ENCODE assay signal across 17 mouse cellular contexts in genomic region chr6:13610869-13611268, GRCm38 (mm10).
"Had no signal": no experiment of that assay in that cellular context is flagged by ENCODE, and none has a peak within 500 bp of the region (broad histone marks: within the 10 kb centered on the region; RNA-seq: fewer than 3 reads in every experiment).

No protein-coding gene starts in this region.

- H3K9ac ChIP-seq: kidney, embryonic 15.5 days; limb, embryonic 12.5 days; liver, embryonic 14.5 days; midbrain, embryonic 15.5 days; neural tube, embryonic 13.5 days had no signal

- H3K9me3 ChIP-seq: kidney, embryonic 15.5 days; limb, embryonic 12.5 days; megakaryocyte, embryonic 14.5 days; midbrain, embryonic 15.5 days; neural tube, embryonic 13.5 days had no signal

- H3K27me3 ChIP-seq: kidney, embryonic 15.5 days; limb, embryonic 12.5 days; megakaryocyte, embryonic 14.5 days; midbrain, embryonic 15.5 days; neural tube, embryonic 13.5 days had no signal

- H3K27ac ChIP-seq: kidney, embryonic 15.5 days; limb, embryonic 12.5 days; liver, embryonic 14.5 days; midbrain, embryonic 15.5 days; neural tube, embryonic 13.5 days had no signal

- DNase-seq: kidney, adult 18-20 months; kidney, postnatal 14 days; liver; lung, adult 2 months; lung, postnatal 36 days; right cerebral cortex, adult 18-20 months; right cerebral cortex, postnatal 25 days; thymus, adult 2 months; thymus, postnatal 25 days had no signal

- H3K4me2 ChIP-seq: kidney, embryonic 15.5 days; limb, embryonic 12.5 days; midbrain, embryonic 11.5 days; midbrain, embryonic 15.5 days; neural tube, embryonic 13.5 days had no signal

- H3K36me3 ChIP-seq: kidney, embryonic 15.5 days; limb, embryonic 12.5 days; midbrain, embryonic 15.5 days; neural tube, embryonic 13.5 days had no signal

- H3K4me3 ChIP-seq: kidney, embryonic 15.5 days; limb, embryonic 12.5 days; megakaryocyte, embryonic 14.5 days; midbrain, embryonic 15.5 days; neural tube, embryonic 13.5 days had no signal

- ATAC-seq: lung, postnatal 0 days; midbrain, embryonic 15.5 days had no signal
